Mouse (Mus musculus) splenic B cell, adult 2 months (primary cell): Measurements from ENCODE around the gene Cdc6.
A peak's percentile ranks its signal among the peaks of the same experiment; 100 is the strongest.

Source experiments
- DNase-seq: peaks from one replicate; pipeline ENCODE4 v3.0.0-alpha.2; 2011; ENCODE audit warnings: low read depth, low spot score
- H3K27me3 ChIP-seq: 2 replicates; pipeline ENCODE4 v1.6.1; 2012; ENCODE audit warnings: mild to moderate bottlenecking, low read length, moderate library complexity, mixed read lengths; ENCODE audit not compliant: control insufficient read depth, poor library complexity, insufficient read depth, severe bottlenecking
- H3K36me3 ChIP-seq: 2 replicates; pipeline ENCODE4 v1.6.1; 2012; ENCODE audit warnings: mild to moderate bottlenecking, low read length, moderate library complexity, mixed read lengths; ENCODE audit not compliant: control insufficient read depth, poor library complexity, insufficient read depth, severe bottlenecking

Gene Cdc6

DNA sequence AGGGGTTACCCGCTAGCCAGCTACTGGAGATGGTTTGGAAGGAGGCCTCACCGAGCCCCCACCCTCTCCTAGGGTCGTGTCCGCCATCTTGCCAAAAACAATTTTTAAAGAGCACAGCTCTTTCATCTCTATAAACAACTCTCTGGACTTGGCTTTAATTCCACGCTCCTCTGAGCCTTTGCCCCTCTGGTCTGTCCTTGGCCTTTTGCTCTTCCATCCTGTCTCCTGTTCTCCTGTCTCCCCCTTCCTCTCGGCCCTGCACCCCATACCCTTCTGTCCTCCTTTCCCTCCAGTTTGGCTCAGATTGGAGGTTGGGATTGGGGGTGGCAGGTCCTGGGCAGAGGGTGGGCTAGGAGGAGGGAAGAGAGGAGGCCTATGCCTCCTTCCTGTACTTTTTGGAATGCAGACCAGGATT lies 56.6 kb downstream of the Cdc6 start:
- H3K27me3 ChIP-seq = no peaks in the 10 kb centered on the region
- peaks cover 7% of the 10 kb centered on the region for H3K36me3 ChIP-seq
- no peak for DNase-seq

GRCm38 (mm10) chr11:98964616-98965415 lies 57.2 kb downstream of the Cdc6 start:
- H3K27me3 ChIP-seq = no peaks in the 10 kb centered on the region
- no peak for DNase-seq

DNA sequence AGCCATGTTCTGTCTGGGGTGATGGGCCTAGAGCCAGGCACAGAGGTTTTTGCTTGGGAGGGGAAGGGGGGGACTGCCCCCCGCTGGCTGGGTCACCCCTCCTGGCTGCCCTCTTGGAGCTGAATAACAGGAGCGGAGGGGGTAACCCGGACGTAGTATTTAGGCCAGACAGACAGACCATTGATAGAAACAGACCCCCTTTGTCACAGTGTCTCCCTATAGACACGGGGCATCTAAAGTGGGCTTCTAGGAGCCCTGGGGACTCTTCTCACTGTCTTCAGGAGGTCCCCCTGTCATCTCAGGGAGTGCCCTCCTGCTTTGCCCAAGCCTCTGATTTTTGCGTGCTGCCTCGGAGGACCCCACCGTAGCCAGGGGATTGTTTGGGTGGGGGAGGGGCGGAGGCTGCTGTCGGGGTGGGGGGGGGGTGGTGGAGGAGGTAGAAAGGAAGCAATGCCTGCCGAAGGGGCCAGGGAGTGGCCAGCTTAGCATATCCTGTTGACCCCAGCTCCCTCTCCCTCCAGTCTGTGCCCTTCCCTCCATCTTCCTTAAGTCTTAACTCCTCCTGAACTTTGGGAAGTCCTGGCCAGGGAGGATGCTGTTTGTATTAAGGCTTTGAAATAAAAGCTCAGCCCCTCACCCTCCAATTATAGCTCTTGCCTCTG lies 57.9 kb downstream of the Cdc6 start:
- peaks cover 9% of the 10 kb centered on the region for H3K36me3 ChIP-seq
- no peaks in the 10 kb centered on the region for H3K27me3 ChIP-seq
- DNase-seq = no peak

More at GRCm38 (mm10) chr11:98964616-98965415, 57.2 kb downstream of the Cdc6 start:
- peaks cover 9% of the 10 kb centered on the region for H3K36me3 ChIP-seq

GRCm38 (mm10) chr11:98966499-98967141 lies 59.0 kb downstream of the Cdc6 start:
- Histone ChIP-seq H3K36me3 (peaks cover 10% of the 10 kb centered on the region), H3K27me3 (no peaks in the 10 kb centered on the region)
- no peak for DNase-seq

DNA sequence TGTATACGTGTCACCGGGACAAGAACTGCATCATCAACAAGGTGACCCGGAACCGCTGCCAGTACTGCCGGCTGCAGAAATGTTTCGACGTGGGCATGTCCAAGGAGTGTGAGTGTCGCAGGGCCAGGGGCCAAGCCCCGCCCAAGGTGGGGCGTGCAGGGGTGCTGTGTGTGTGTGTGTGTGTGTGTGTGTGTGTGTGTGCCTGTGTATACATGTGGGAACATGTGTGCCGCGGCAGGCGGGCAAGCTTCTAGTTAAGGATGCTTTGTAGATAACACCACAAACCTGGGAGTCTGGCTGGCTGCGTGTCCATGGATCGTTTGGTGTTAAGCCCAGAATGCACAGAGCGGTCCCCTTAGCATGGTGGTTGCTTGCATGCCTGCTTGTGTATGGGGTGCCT lies 60.5 kb downstream of the Cdc6 start:
- no peak for DNase-seq
- H3K27me3 ChIP-seq = no peaks in the 10 kb centered on the region
- peaks cover 15% of the 10 kb centered on the region for H3K36me3 ChIP-seq

GRCm38 (mm10) chr11:98968716-98969495 lies 61.3 kb downstream of the Cdc6 start:
- DNase-seq = no peak
- H3K27me3 ChIP-seq = no peaks in the 10 kb centered on the region
- peaks cover 20% of the 10 kb centered on the region for H3K36me3 ChIP-seq

GRCm38 (mm10) chr11:98969496-98969927 lies 61.9 kb downstream of the Cdc6 start:
- no peaks in the 10 kb centered on the region for H3K27me3 ChIP-seq
- peaks cover 22% of the 10 kb centered on the region for H3K36me3 ChIP-seq
- no peak for DNase-seq

DNA sequence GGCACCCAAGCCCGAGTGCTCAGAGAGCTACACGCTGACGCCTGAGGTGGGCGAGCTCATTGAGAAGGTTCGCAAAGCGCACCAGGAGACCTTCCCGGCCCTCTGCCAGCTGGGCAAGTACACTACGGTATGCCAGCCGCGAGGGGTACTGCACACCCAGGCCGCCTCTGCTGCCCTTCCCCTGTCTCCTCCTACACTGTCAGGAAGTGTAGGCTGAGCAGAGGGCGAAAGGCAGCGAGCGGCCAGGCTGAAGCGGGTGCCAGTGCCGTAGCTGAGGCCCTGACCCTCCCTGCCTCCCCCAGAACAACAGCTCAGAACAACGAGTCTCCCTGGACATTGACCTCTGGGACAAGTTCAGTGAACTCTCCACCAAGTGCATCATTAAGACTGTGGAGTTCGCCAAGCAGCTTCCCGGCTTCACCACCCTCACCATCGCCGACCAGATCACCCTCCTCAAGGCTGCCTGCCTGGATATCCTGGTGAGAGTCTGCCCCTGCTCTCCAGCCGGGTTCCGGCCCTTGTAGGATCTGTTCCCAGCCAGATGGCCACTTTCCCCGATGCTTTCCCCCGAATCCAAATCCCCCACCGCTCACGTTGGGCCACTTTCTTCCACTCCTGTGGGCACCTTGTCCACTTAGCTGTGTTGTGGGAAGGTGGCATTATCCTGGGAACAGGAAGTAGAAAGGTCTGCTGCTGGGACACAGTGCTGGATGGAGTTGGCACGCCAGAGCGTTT lies 62.8 kb downstream of the Cdc6 start:
- H3K27me3 ChIP-seq = no peaks in the 10 kb centered on the region
- DNase-seq = no peak
- peaks cover 22% of the 10 kb centered on the region for H3K36me3 ChIP-seq

GRCm38 (mm10) chr11:98971316-98972031 lies 63.9 kb downstream of the Cdc6 start:
- DNase-seq = no peak
- Histone ChIP-seq H3K36me3 (peaks cover 22% of the 10 kb centered on the region), H3K27me3 (no peaks in the 10 kb centered on the region)

GRCm38 (mm10) chr11:98972215-98972614 lies 64.6 kb downstream of the Cdc6 start:
- Histone ChIP-seq H3K27me3 (no peaks in the 10 kb centered on the region), H3K36me3 (peaks cover 19% of the 10 kb centered on the region)
- peak; percentile 87 for DNase-seq

- Histone ChIP-seq H3K36me3 (peaks cover 19% of the 10 kb centered on the region), H3K27me3 (no peaks in the 10 kb centered on the region)
- no peak for DNase-seq
Observed at GRCm38 (mm10) chr11:98972801-98973360, 65.3 kb downstream of the Cdc6 start.
